Mouse (Mus musculus) Patski (cell line): ENCODE measurements around the gene Irgc1. TPM values are rescaled to one million over a fixed set of nuclear protein-coding genes. Genes with fewer than 3 reads are reported as not detected.
A peak's percentile ranks its signal among the peaks of the same experiment; 100 is the strongest.

ENCODE experiments used
- ATAC-seq: fragments of 100-300 bp; one replicate; pipeline ENCODE4 v1.8.0; 2021
- CTCF ChIA-PET: fragments of 350-600 bp; sonication (Branson Sonifier 250); formaldehyde crosslinking; loops from one replicate; lab custom pipeline; 2022; ENCODE audit warnings: inconsistent platforms; lab: Charles Lee
- POLR2A ChIA-PET: fragments of 350-600 bp; sonication (Branson Sonifier 250); formaldehyde crosslinking; loops from one replicate; lab custom pipeline; 2022; ENCODE audit warnings: antibody characterized with exemption, inconsistent platforms; lab: Charles Lee
- DNase-seq: peaks from one replicate; pipeline ENCODE4 v3.0.0-alpha.2; 2011; ENCODE audit warnings: low read depth, low spot score
- H3K27me3 ChIP-seq: fragments of 371-371 bp; one replicate; pipeline ENCODE4 v1.5.1; 2021
- CTCF ChIP-seq: fragments of 100-300 bp; IDR thresholded peaks from one replicate; pipeline ENCODE4 v1.5.1; 2021
- in situ Hi-C: fragments of 300-500 bp; cut with MboI; formaldehyde crosslinking; loops from 3 replicates; pipeline ENCODE4 v1.11.1; 2018; ENCODE audit warnings: low pct_unique_long_range_greater_than_20kb, mixed read lengths
- polyA plus RNA-seq: library from polyadenylated mRNA; unstranded; gene quantifications from one replicate; pipeline ENCODE4 v1.2.3, GENCODE M21; 2021

Gene Irgc1
- polyA plus RNA-seq, 1 experiment from 2014 or later, result not detected

DNA sequence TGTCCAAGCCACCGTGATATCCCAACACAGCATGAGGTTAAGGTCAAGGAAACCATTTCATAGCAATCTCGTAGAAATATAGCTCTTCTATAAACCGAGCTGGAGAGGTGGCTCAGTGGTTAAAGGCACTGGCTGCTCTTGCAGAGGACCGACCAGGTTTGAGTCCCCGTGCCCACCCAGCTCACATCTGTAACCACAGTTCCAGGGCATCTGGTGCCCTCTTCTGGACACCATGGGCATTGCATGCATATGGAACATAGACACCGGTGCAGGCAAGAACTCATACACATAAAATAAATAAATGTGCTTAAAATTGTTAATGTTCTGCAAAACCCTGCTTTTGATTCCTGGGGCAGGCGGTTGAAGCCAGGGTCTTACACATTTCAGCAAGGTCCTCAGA is 20.8 kb upstream of the Irgc1 start:
- ATAC-seq (no peak), DNase-seq (no peak)
- peak; percentile 74 for TF ChIP-seq CTCF
- POLR2A ChIA-PET, result no interaction called here
- CTCF ChIA-PET, result interaction anchor here (0.8 to 4.0 kb wide), 30 partner anchors 9 to 190 kb away, joined by 3 to 42 read pairs (median 5); partner anchors contain the start of genes Cadm4, Irgc1, Irgq and Plaur
- in situ Hi-C loops, result loop anchor here (10.0 kb wide), 1 partner anchor 182 kb away; no protein-coding TSS in a partner anchor
- no peaks in the 10 kb centered on the region for H3K27me3 ChIP-seq

DNA sequence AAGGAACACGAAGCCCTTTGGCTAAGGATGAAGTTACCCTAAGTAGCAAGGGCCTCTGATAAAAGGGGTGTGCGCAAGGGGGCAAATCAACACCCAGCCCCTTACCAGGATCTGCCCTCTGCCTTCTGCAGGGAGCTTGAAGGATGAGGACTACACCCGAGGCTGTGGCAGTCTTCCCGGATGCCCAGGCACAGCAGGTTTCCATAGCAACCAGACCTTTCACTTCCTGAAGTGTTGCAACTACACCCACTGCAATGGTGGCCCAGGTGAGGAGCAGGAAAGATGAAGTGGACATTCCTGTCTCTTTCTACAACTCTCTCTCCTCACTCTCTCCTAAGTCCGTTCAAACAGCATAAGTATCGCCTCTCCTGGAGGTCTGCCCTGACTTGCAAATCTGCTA is 20.3 kb upstream of the Irgc1 start:
- ChIA-PET POLR2A (interaction anchor here (0.6 kb wide), 1 partner anchor 601 kb away, joined by 3 read pairs; no protein-coding TSS in a partner anchor), CTCF (interaction anchor here (1.0 to 4.0 kb wide), 19 partner anchors 8 to 190 kb away, joined by 3 to 42 read pairs (median 5); partner anchors contain the start of genes Cadm4, Irgq and Zfp428)
- in situ Hi-C loops, result loop anchor here (10.0 kb wide), 1 partner anchor 182 kb away; no protein-coding TSS in a partner anchor
- no peaks in the 10 kb centered on the region for H3K27me3 ChIP-seq
- no peak for TF ChIP-seq CTCF
- ATAC-seq, result no peak
- no peak for DNase-seq

DNA sequence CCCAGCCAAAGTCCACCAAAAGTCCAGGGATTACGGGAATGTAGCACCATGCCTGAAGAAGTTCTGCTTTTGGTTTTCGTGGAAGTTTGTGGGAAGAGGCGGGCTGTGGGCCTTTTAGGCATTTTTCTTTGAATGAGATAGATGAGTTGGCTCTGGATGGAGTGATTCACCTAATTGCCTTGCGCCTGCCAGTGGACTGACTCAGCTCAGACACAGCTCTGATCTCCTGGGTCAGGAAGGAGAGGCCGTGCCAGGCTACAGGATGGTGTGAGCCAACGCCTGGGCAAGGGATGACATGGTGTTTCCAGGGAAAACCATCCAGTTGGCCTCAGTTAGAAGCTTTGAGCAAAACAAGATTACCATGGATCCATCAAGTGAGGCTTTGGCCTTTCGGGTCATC is 18.3 kb upstream of the Irgc1 start:
- ChIA-PET CTCF (interaction anchor here (1.3 kb wide), 1 partner anchor 29 kb away, joined by 5 read pairs; no protein-coding TSS in a partner anchor), POLR2A (interaction anchor here (0.8 kb wide), 1 partner anchor 27 kb away, joined by 3 read pairs; no protein-coding TSS in a partner anchor)
- in situ Hi-C loops, result loop anchor here (10.0 kb wide), 1 partner anchor 184 kb away; no protein-coding TSS in a partner anchor
- no peaks in the 10 kb centered on the region for H3K27me3 ChIP-seq
- peak; percentile 83 for DNase-seq
- peak; percentile 98 for ATAC-seq
- no peak for TF ChIP-seq CTCF

- ChIA-PET CTCF (no interaction called here), POLR2A (no interaction called here)
- in situ Hi-C loops, result no loop called here
- no peaks in the 10 kb centered on the region for H3K27me3 ChIP-seq
- DNase-seq (no peak), ATAC-seq (no peak)
- peak; percentile 71 for TF ChIP-seq CTCF
These were observed 17.0 kb upstream of the Irgc1 start for GRCm38 (mm10) chr7:24469126-24469525.

- in situ Hi-C loops, result no loop called here
These were observed 15.8 kb upstream of the Irgc1 start for GRCm38 (mm10) chr7:24467886-24468285.

GRCm38 (mm10) chr7:24466835-24467234 is 14.7 kb upstream of the Irgc1 start:
- in situ Hi-C loops, result no loop called here
- TF ChIP-seq CTCF, result no peak
- ChIA-PET POLR2A (interaction anchor here (1.3 kb wide), 1 partner anchor 9 kb away, joined by 4 read pairs; no protein-coding TSS in a partner anchor), CTCF (interaction anchor here (2.1 kb wide), 1 partner anchor 25 kb away, joined by 12 read pairs; no protein-coding TSS in a partner anchor)
- no peaks in the 10 kb centered on the region for H3K27me3 ChIP-seq
- DNase-seq (no peak), ATAC-seq (no peak)

More at GRCm38 (mm10) chr7:24467886-24468285, 15.8 kb upstream of the Irgc1 start:
- ChIA-PET CTCF (interaction anchor here (2.1 kb wide), 1 partner anchor 26 kb away, joined by 12 read pairs; no protein-coding TSS in a partner anchor), POLR2A (interaction anchor here (0.8 kb wide), 1 partner anchor 50 kb away, joined by 3 read pairs; no protein-coding TSS in a partner anchor)
- no peak for TF ChIP-seq CTCF
- no peaks in the 10 kb centered on the region for H3K27me3 ChIP-seq
- no peak for DNase-seq
- no peak for ATAC-seq

DNA sequence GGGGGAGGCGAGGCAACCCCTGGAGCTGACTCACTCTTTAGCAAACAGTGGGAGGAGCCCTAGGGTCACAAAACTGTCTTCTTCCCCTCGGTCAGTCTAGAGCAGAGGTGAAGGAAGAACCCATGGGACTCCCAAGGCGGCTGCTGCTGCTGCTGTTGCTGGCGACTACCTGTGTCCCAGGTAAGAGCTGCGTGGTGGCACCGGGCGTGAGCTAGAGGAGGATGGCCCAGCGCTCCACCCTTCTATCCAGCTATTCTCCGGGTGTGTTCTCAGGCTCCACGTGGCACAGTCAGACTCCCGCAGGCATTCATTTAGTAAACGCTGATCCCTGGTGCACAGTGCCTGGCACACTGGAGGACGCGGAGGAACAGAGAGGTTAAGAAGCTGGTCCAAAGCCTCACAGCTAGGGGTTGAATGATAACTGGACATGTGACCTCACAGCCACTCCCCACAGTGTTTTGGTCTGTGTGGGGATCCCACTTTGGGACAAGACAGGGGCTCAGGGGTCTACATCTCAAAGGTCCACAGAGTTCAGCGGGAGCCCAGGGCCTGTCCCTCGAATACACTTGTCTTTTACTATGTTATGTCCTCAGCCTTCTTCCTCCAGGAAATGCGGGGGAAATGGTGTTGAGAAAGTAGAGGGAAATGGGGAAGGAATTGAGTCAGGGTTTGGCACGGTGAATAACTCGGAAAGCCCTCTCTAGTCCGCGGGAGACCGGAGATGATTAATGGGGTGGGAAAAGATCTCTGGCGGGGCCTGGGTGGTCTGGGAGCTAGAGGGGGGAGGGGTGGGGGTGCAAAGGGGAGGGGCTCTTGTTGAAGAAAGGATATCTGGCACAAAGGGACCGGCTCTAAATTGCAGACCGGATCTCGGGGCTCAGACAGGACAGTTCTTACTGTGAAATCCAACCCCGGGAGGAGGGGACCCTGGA is 10.6 kb upstream of the Irgc1 start, which contains the start of gene Plaur:
Gene Plaur, plus strand, starts transcription at position 97 of the 932 bp plus-strand sequence.
- in situ Hi-C loops, result no loop called here
- ATAC-seq, result peak; percentile 65
- ChIA-PET POLR2A (interaction anchor here (1.0 to 1.5 kb wide), 2 partner anchors 12 to 51 kb away, joined by 3 to 7 read pairs; no protein-coding TSS in a partner anchor), CTCF (interaction anchor here (2.2 to 2.3 kb wide), 2 partner anchors 11 to 21 kb away, joined by 8 to 11 read pairs; no protein-coding TSS in a partner anchor)
- no peak for TF ChIP-seq CTCF
- no peaks in the 10 kb centered on the region for H3K27me3 ChIP-seq
- peak; percentile 42 for DNase-seq

DNA sequence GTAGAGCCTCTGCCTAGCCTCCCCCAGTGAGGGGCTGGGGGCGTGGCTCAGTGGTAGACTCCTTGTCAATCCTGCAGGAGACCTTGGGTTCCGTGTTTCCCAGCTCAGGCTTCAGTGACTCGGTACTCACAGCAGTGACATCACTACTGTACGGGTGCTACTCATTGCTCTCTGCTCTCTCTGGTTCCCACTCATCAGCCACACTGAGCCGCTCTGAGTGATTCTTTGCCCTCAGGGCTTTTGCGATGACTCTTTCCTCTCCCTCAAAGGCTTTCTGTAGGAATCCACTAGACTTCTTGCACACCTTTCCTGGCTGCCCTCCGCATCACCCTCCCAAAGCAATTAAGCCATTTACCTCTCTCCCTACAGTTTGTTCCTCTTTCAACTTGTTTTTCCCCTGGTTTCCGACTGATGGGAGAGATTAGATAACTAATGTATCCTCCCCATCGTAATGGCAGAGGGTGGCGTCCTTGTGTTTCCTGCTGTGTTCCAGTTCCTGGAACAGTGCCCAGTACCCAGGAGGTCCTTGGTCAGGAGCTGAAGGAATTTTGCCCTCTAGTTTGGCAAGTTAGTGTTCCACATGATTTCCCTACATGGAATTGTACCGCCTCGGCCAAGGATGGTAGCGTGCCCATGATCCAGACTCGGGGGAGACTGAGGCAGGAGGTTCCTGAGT is 9.4 kb upstream of the Irgc1 start:
- peak; percentile 79 for ATAC-seq
- ChIA-PET POLR2A (interaction anchor here (1.2 to 1.5 kb wide), 2 partner anchors 10 to 11 kb away, joined by 4 to 7 read pairs; no protein-coding TSS in a partner anchor), CTCF (interaction anchor here (0.6 to 2.3 kb wide), 4 partner anchors 10 to 20 kb away, joined by 3 to 11 read pairs (median 8); partner anchors contain the start of gene Irgc1)
- TF ChIP-seq CTCF, result no peak
- DNase-seq, result peak; percentile 94
- no peaks in the 10 kb centered on the region for H3K27me3 ChIP-seq
- in situ Hi-C loops, result no loop called here

GRCm38 (mm10) chr7:24459843-24460242 is 7.7 kb upstream of the Irgc1 start:
- TF ChIP-seq CTCF, result no peak
- in situ Hi-C loops, result no loop called here
- no peak for ATAC-seq
- no peak for DNase-seq
- H3K27me3 ChIP-seq, result no peaks in the 10 kb centered on the region
- ChIA-PET CTCF (no interaction called here), POLR2A (interaction anchor here (0.6 kb wide), 1 partner anchor 14 kb away, joined by 4 read pairs; no protein-coding TSS in a partner anchor)

DNA sequence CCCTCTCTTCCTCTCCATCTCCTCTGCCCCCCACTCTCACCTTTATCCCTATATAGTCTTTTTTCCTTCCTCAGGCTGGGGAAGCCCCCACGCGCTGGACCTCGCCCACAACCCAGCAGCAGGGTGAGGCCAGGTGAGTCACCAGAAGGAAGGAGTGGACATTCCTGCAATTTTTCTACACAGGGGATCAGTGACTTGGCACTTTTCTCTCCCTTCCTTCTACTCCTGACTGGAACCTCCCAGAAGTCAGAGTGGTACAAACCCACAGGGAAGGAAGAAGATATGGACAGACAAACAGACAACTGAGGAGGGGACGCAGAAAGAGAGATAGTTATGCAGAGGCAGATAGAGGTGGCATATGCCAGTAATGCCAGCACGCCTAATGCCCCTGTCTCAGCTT is 7.3 kb upstream of the Irgc1 start:
- TF ChIP-seq CTCF, result no peak
- in situ Hi-C loops, result no loop called here
- H3K27me3 ChIP-seq, result no peaks in the 10 kb centered on the region
- CTCF ChIA-PET, result no interaction called here
- POLR2A ChIA-PET, result interaction anchor here (0.6 kb wide), 1 partner anchor 15 kb away, joined by 4 read pairs; no protein-coding TSS in a partner anchor
- ATAC-seq (no peak), DNase-seq (no peak)
